1 mouse cellular context compared by ENCODE assay signal in the genomic region with DNA sequence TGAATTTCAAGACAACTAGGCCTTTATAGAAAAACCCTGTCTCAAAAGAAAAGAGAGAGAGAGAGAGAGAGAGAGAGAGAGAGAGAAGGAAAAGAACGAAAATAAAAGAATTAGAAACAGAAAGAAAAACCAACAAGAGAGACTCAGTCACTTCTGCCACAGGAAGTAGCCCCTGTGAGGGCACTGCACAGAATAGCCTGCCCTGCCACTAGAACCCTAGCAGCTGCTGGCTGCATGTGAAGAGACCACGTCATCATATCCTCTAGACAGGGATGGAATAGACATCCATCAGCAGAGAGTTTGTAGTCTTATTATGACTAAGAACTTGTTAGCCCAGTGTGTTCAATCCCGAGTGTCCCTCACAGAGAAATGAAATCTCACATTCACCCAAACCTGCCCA.
TF ChIP-seq lines count a peak whose summit lies in the region.

No protein-coding gene starts in this region.

TF ChIP-seq in CH12.LX, 34 proteins besides CTCF, POLR2A, EP300 and RAD21:
- no peak for TF ChIP-seq IRF4 (IDR thresholded peaks at IDR 0.05; ENCODE audit: low read depth, low read length)
- TF ChIP-seq NRF1 (IDR thresholded peaks at IDR 0.05; ENCODE audit: low read depth, low read length) = no peak
- no peak for TF ChIP-seq NELFE (IDR thresholded peaks at IDR 0.05; ENCODE audit: low read depth, low read length)
- no peak for TF ChIP-seq ZNF384 (IDR thresholded peaks at IDR 0.05; ENCODE audit: low read depth, low read length)
- TF ChIP-seq USF2 (conservative IDR thresholded peaks at IDR 0.05; ENCODE audit: low read depth, low read length) = no peak
- TF ChIP-seq MEF2A (IDR thresholded peaks at IDR 0.05; ENCODE audit: borderline replicate concordance, low read depth, low read length) = no peak
- TF ChIP-seq USF1 (IDR thresholded peaks at IDR 0.05; ENCODE audit: low read depth, low read length) = no peak
- TF ChIP-seq HCFC1 (IDR thresholded peaks at IDR 0.05; ENCODE audit: low read depth, low read length) = no peak
- no peak for TF ChIP-seq GABPA (IDR thresholded peaks at IDR 0.05; ENCODE audit: insufficient replicate concordance, low read depth, low read length)
- no peak for TF ChIP-seq ZMIZ1 (IDR thresholded peaks at IDR 0.05; ENCODE audit: low read depth, low read length)
- no peak for TF ChIP-seq JUN (IDR thresholded peaks at IDR 0.05; ENCODE audit: insufficient read depth, low read depth, low read length)
- TF ChIP-seq E2F4 (IDR thresholded peaks at IDR 0.05; ENCODE audit: insufficient replicate concordance, low read depth, low read length) = no peak
- no peak for TF ChIP-seq BHLHE40 (IDR thresholded peaks at IDR 0.05; ENCODE audit: low read depth, low read length)
- TF ChIP-seq RCOR1 (conservative IDR thresholded peaks at IDR 0.05; ENCODE audit: low read depth, low read length) = no peak
- TF ChIP-seq ZKSCAN1 (IDR thresholded peaks at IDR 0.05; ENCODE audit: borderline replicate concordance, low read depth, low read length) = no peak
- no peak for TF ChIP-seq MAFK (IDR thresholded peaks at IDR 0.05; ENCODE audit: insufficient replicate concordance, low read length)
- no peak for TF ChIP-seq UBTF (IDR thresholded peaks at IDR 0.05; ENCODE audit: low read depth, low read length)
- no peak for TF ChIP-seq MAZ (IDR thresholded peaks at IDR 0.05; ENCODE audit: low read depth, low read length)
- TF ChIP-seq TBP (conservative IDR thresholded peaks at IDR 0.05; ENCODE audit: low read depth, low read length) = no peak
- TF ChIP-seq ELF1 (IDR thresholded peaks at IDR 0.05; ENCODE audit: low read depth, low read length) = no peak
